Mouse (Mus musculus): ENCODE results near the gene Tmem200a. TPM values are rescaled to one million over a fixed set of nuclear protein-coding genes. Genes with fewer than 3 reads are reported as not detected.

Gene Tmem200a
- polyA plus RNA-seq, 1 experiment from 2014 or later: 27.6 TPM

GRCm38 (mm10) chr10:25952150-25952549 lies 126.7 kb downstream of the Tmem200a start:
- 88% methylated on average over 6 of the region's 6 CpGs for WGBS
- no peak overlapping the region for H3K9ac ChIP-seq
- no peak for ATAC-seq (ENCODE audit: low FRiP score)
- no peak overlapping the region for H3K27ac ChIP-seq
- no peaks in the 10 kb centered on the region for H3K27me3 ChIP-seq (ENCODE audit: control insufficient read depth, insufficient read depth, low read length)
- H3K4me3 ChIP-seq (replicated peaks; ENCODE audit: low read length): no peak overlapping the region
- H3K4me2 ChIP-seq (replicated peaks): no peak overlapping the region
- no peak for DNase-seq (ENCODE audit: low spot score)
- H3K4me1 ChIP-seq (replicated peaks; ENCODE audit: control insufficient read depth, insufficient read depth, low read length): no peaks in the 10 kb centered on the region
- no peaks in the 10 kb centered on the region for H3K36me3 ChIP-seq (replicated peaks; ENCODE audit: control insufficient read depth, insufficient read depth)
- H3K9me3 ChIP-seq (ENCODE audit: control insufficient read depth, low read length): no peaks in the 10 kb centered on the region

- no peaks in the 10 kb centered on the region for H3K36me3 ChIP-seq (replicated peaks; ENCODE audit: control insufficient read depth, insufficient read depth)
- ATAC-seq (ENCODE audit: low FRiP score) (no peak), DNase-seq (ENCODE audit: low spot score) (no peak)
- no peaks in the 10 kb centered on the region for H3K27me3 ChIP-seq (ENCODE audit: control insufficient read depth, insufficient read depth, low read length)
- H3K4me1 ChIP-seq (replicated peaks; ENCODE audit: control insufficient read depth, insufficient read depth, low read length): no peaks in the 10 kb centered on the region
- H3K27ac ChIP-seq: no peak overlapping the region
- no peaks in the 10 kb centered on the region for H3K9me3 ChIP-seq (ENCODE audit: control insufficient read depth, low read length)
- WGBS: 80% methylated on average over 2 of the region's 2 CpGs
- H3K4me2 ChIP-seq (replicated peaks): no peak overlapping the region
- H3K9ac ChIP-seq: no peak overlapping the region
- no peak overlapping the region for H3K4me3 ChIP-seq (replicated peaks; ENCODE audit: low read length)
Observed at GRCm38 (mm10) chr10:25945866-25946265, 133.0 kb downstream of the Tmem200a start.

GRCm38 (mm10) chr10:25944641-25945040 lies 134.2 kb downstream of the Tmem200a start:
- WGBS: 24% methylated on average over 2 of the region's 2 CpGs
- Histone ChIP-seq H3K4me1 (replicated peaks; ENCODE audit: control insufficient read depth, insufficient read depth, low read length) (no peaks in the 10 kb centered on the region), H3K27me3 (ENCODE audit: control insufficient read depth, insufficient read depth, low read length) (no peaks in the 10 kb centered on the region), H3K36me3 (replicated peaks; ENCODE audit: control insufficient read depth, insufficient read depth) (no peaks in the 10 kb centered on the region), H3K9ac (no peak overlapping the region), H3K9me3 (ENCODE audit: control insufficient read depth, low read length) (no peaks in the 10 kb centered on the region), H3K27ac (no peak overlapping the region), H3K4me2 (replicated peaks) (no peak overlapping the region), H3K4me3 (replicated peaks; ENCODE audit: low read length) (no peak overlapping the region)
- DNase-seq (ENCODE audit: low spot score) (no peak), ATAC-seq (ENCODE audit: low FRiP score) (no peak)

GRCm38 (mm10) chr10:25931796-25932195 lies 147.1 kb downstream of the Tmem200a start:
- DNase-seq (ENCODE audit: low spot score): no peak
- WGBS: 85% methylated on average over 8 of the region's 8 CpGs

GRCm38 (mm10) chr10:25929401-25930150 lies 149.3 kb downstream of the Tmem200a start:
- 21% methylated on average over 12 of the region's 12 CpGs for WGBS
- H3K4me3 ChIP-seq (replicated peaks; ENCODE audit: low read length): no peak overlapping the region
- H3K36me3 ChIP-seq (replicated peaks; ENCODE audit: control insufficient read depth, insufficient read depth): no peaks in the 10 kb centered on the region
- H3K27ac ChIP-seq: no peak overlapping the region
- H3K9me3 ChIP-seq (ENCODE audit: control insufficient read depth, low read length): no peaks in the 10 kb centered on the region
- H3K9ac ChIP-seq: no peak overlapping the region; the same call in 1 of the 2 replicates
- peak overlapping the region; percentile 19 for H3K4me2 ChIP-seq (replicated peaks)
- DNase-seq (ENCODE audit: low spot score): peak; percentile 52
- no peaks in the 10 kb centered on the region for H3K27me3 ChIP-seq (ENCODE audit: control insufficient read depth, insufficient read depth, low read length)
- peaks cover 9% of the 10 kb centered on the region for H3K4me1 ChIP-seq (replicated peaks; ENCODE audit: control insufficient read depth, insufficient read depth, low read length)
- ATAC-seq (ENCODE audit: low FRiP score): peak; percentile 67

More at GRCm38 (mm10) chr10:25931796-25932195, 147.1 kb downstream of the Tmem200a start:
- no peak for ATAC-seq (ENCODE audit: low FRiP score)
- Histone ChIP-seq H3K4me2 (replicated peaks) (no peak overlapping the region), H3K27ac (no peak overlapping the region), H3K27me3 (ENCODE audit: control insufficient read depth, insufficient read depth, low read length) (no peaks in the 10 kb centered on the region), H3K9ac (no peak overlapping the region), H3K9me3 (ENCODE audit: control insufficient read depth, low read length) (no peaks in the 10 kb centered on the region), H3K4me1 (replicated peaks; ENCODE audit: control insufficient read depth, insufficient read depth, low read length) (peaks cover 9% of the 10 kb centered on the region), H3K36me3 (replicated peaks; ENCODE audit: control insufficient read depth, insufficient read depth) (no peaks in the 10 kb centered on the region), H3K4me3 (replicated peaks; ENCODE audit: low read length) (no peak overlapping the region)

GRCm38 (mm10) chr10:25928861-25929368 lies 149.9 kb downstream of the Tmem200a start:
- H3K4me1 ChIP-seq (replicated peaks; ENCODE audit: control insufficient read depth, insufficient read depth, low read length): peaks cover 9% of the 10 kb centered on the region
- WGBS: 18% methylated on average over 8 of the region's 8 CpGs
- no peak overlapping the region for H3K4me2 ChIP-seq (replicated peaks)
- H3K4me3 ChIP-seq (replicated peaks; ENCODE audit: low read length): no peak overlapping the region
- no peaks in the 10 kb centered on the region for H3K9me3 ChIP-seq (ENCODE audit: control insufficient read depth, low read length)
- H3K27me3 ChIP-seq (ENCODE audit: control insufficient read depth, insufficient read depth, low read length): no peaks in the 10 kb centered on the region
- H3K27ac ChIP-seq: no peak overlapping the region
- DNase-seq (ENCODE audit: low spot score) (no peak), ATAC-seq (ENCODE audit: low FRiP score) (peak; percentile 25; the same call in 1 of the 2 replicates)
- no peak overlapping the region for H3K9ac ChIP-seq
- H3K36me3 ChIP-seq (replicated peaks; ENCODE audit: control insufficient read depth, insufficient read depth): no peaks in the 10 kb centered on the region

- Histone ChIP-seq H3K4me3 (replicated peaks; ENCODE audit: low read length) (no peak overlapping the region), H3K27ac (no peak overlapping the region), H3K9me3 (ENCODE audit: control insufficient read depth, low read length) (no peaks in the 10 kb centered on the region), H3K4me2 (replicated peaks) (no peak overlapping the region), H3K4me1 (replicated peaks; ENCODE audit: control insufficient read depth, insufficient read depth, low read length) (peaks cover 9% of the 10 kb centered on the region), H3K27me3 (ENCODE audit: control insufficient read depth, insufficient read depth, low read length) (no peaks in the 10 kb centered on the region), H3K36me3 (replicated peaks; ENCODE audit: control insufficient read depth, insufficient read depth) (no peaks in the 10 kb centered on the region), H3K9ac (no peak overlapping the region)
- WGBS: 43% methylated on average over 3 of the region's 3 CpGs
- DNase-seq (ENCODE audit: low spot score) (no peak), ATAC-seq (ENCODE audit: low FRiP score) (no peak)
Observed at GRCm38 (mm10) chr10:25928448-25928786, 150.4 kb downstream of the Tmem200a start.

- H3K36me3 ChIP-seq (replicated peaks; ENCODE audit: control insufficient read depth, insufficient read depth): no peaks in the 10 kb centered on the region
- peaks cover 9% of the 10 kb centered on the region for H3K4me1 ChIP-seq (replicated peaks; ENCODE audit: control insufficient read depth, insufficient read depth, low read length)
- no peaks in the 10 kb centered on the region for H3K27me3 ChIP-seq (ENCODE audit: control insufficient read depth, insufficient read depth, low read length)
- no peaks in the 10 kb centered on the region for H3K9me3 ChIP-seq (ENCODE audit: control insufficient read depth, low read length)
- H3K27ac ChIP-seq: no peak overlapping the region
- DNase-seq (ENCODE audit: low spot score): no peak
- 49% methylated on average over 11 of the region's 11 CpGs for WGBS
- no peak overlapping the region for H3K4me2 ChIP-seq (replicated peaks)
- ATAC-seq (ENCODE audit: low FRiP score): no peak
- H3K9ac ChIP-seq: no peak overlapping the region
- no peak overlapping the region for H3K4me3 ChIP-seq (replicated peaks; ENCODE audit: low read length)
Observed at GRCm38 (mm10) chr10:25927553-25928447, 151.1 kb downstream of the Tmem200a start.

GRCm38 (mm10) chr10:25920640-25921278 lies 158.1 kb downstream of the Tmem200a start:
- H3K9me3 ChIP-seq (ENCODE audit: control insufficient read depth, low read length): no peaks in the 10 kb centered on the region
- DNase-seq (ENCODE audit: low spot score) (peak; percentile 28), ATAC-seq (ENCODE audit: low FRiP score) (peak; percentile 53; the same call in 1 of the 2 replicates)
- H3K36me3 ChIP-seq (replicated peaks; ENCODE audit: control insufficient read depth, insufficient read depth): no peaks in the 10 kb centered on the region
- no peak overlapping the region for H3K4me3 ChIP-seq (replicated peaks; ENCODE audit: low read length)
- no peaks in the 10 kb centered on the region for H3K27me3 ChIP-seq (ENCODE audit: control insufficient read depth, insufficient read depth, low read length)
- H3K4me1 ChIP-seq (replicated peaks; ENCODE audit: control insufficient read depth, insufficient read depth, low read length): peaks cover 8% of the 10 kb centered on the region; the same call in 1 of the 2 replicates
- no peak overlapping the region for H3K4me2 ChIP-seq (replicated peaks)
- H3K9ac ChIP-seq: no peak overlapping the region
- WGBS: 24% methylated on average over 4 of the region's 4 CpGs
- no peak overlapping the region for H3K27ac ChIP-seq

Measured in hindbrain, embryonic 14.5 days (tissue).